Mouse (Mus musculus): Measurements from ENCODE around the gene Bcl9l. TPM values are rescaled to one million over a fixed set of nuclear protein-coding genes. Genes with fewer than 3 reads are reported as not detected.

Bcl9l gene
- polyA plus RNA-seq, 1 experiment, result 42.2 TPM

DNA sequence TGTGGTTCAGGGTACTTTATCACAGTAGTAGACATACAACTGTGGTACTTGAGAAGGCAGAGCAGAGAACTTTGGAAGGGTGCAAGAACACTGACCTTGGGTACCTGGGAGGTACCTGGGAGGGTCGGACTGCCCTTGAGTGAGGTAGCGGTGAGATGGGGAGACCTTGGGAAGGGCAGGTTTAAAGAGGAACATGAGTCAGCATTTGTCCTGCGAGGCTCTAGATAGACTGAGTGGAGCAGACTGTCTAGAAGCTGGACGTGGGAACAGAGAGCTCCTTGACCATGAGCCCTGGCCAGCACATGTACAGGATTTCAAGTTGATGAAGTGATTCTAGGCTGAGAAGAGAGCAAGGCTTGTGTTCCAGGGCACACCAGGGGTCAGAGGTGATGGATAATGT is 59.7 kb downstream of the Bcl9l start:
- no peak overlapping the region for H3K27ac ChIP-seq (ENCODE audit: insufficient read depth, low read length)
- no peaks in the 10 kb centered on the region for H3K27me3 ChIP-seq (ENCODE audit: control insufficient read depth, insufficient read depth, low read length)
- DNase-seq (ENCODE audit: low read depth in 1 of 2, low spot score in 2 of 2), result no peak
- no peak overlapping the region for H3K4me3 ChIP-seq (ENCODE audit: extremely low read depth, insufficient read depth, insufficient read length)
- no peaks in the 10 kb centered on the region for H3K36me3 ChIP-seq (ENCODE audit: control insufficient read depth, insufficient read depth, low read length)
- WGBS, result 65% methylated on average over 4 of the region's 4 CpGs
- peaks cover 25% of the 10 kb centered on the region for H3K4me1 ChIP-seq (ENCODE audit: control insufficient read depth, insufficient read depth, insufficient read length)
- TF ChIP-seq CTCF (IDR thresholded peaks at IDR 0.05; ENCODE audit: extremely low read depth, insufficient read depth, insufficient read length, insufficient replicate concordance) (no peak), POLR2A (IDR thresholded peaks at IDR 0.05; ENCODE audit: low read depth, low read length) (no peak)

DNA sequence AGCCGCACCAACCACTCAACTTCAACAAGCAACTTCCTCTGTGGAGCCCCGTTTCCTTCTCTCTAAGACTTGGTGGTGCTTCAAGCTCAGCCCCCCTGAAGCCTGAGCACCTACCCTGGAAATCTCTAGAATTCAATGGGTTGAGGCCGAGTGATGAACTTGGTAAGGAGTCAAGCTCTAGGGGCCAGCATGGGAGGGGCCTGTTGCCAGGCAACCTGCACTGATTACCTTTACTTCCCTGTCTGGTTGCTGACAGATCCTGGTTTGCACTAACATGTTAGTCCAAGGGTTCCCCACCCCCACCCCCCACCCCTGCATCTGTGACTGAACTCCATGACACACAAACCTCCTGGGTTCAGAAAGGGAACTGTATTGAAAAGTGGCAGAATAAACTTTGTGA is 62.4 kb downstream of the Bcl9l start:
- Histone ChIP-seq H3K4me1 (ENCODE audit: control insufficient read depth, insufficient read depth, insufficient read length) (peaks cover 10% of the 10 kb centered on the region), H3K36me3 (ENCODE audit: control insufficient read depth, insufficient read depth, low read length) (no peaks in the 10 kb centered on the region), H3K27ac (ENCODE audit: insufficient read depth, low read length) (no peak overlapping the region), H3K27me3 (ENCODE audit: control insufficient read depth, insufficient read depth, low read length) (no peaks in the 10 kb centered on the region), H3K4me3 (ENCODE audit: extremely low read depth, insufficient read depth, insufficient read length) (no peak overlapping the region)
- TF ChIP-seq POLR2A (IDR thresholded peaks at IDR 0.05; ENCODE audit: low read depth, low read length) (no peak), CTCF (IDR thresholded peaks at IDR 0.05; ENCODE audit: extremely low read depth, insufficient read depth, insufficient read length, insufficient replicate concordance) (no peak)
- peak in 1 of 2 experiments; percentile 43 for DNase-seq (ENCODE audit: low read depth in 1 of 2, low spot score in 2 of 2)
- WGBS, result 36% methylated on average over 3 of the region's 3 CpGs

DNA sequence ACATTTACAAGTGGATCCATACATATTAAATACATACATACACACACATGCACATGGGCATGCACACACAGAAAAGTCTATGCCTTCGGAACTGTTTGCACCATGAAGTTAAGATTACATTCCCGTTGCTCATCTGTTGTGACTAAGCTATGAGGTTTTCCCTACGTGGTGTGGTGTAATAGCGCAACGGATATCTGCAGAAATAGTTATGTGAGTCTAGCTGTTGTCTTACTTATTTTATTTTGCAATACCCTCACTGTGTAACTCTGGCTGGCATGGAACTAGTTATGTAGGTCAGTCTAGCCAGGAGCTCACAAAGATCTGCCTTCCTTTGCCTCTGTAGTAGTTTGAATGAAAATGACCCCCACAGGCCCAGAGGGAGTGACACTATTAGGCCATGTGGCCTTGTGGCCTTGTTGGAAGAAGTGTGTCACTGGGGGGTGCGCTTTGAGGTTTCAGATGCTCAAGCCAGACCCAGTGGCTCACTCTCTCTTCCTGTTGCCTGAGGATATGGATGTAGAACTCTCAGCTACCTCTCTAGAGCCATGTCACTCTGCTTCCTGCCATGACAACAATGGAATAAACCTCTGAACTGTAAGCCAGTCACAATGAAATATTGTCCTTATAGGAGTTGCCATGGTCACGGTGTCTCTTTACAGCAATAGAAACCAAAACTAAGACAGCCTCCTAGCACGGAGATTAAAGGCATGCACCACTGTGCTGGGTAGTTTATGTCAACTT is 66.0 kb downstream of the Bcl9l start:
- TF ChIP-seq POLR2A (IDR thresholded peaks at IDR 0.05; ENCODE audit: low read depth, low read length) (no peak), CTCF (IDR thresholded peaks at IDR 0.05; ENCODE audit: extremely low read depth, insufficient read depth, insufficient read length, insufficient replicate concordance) (no peak)
- DNase-seq (ENCODE audit: low read depth in 1 of 2, low spot score in 2 of 2), result no peak
- Histone ChIP-seq H3K27me3 (ENCODE audit: control insufficient read depth, insufficient read depth, low read length) (no peaks in the 10 kb centered on the region), H3K36me3 (ENCODE audit: control insufficient read depth, insufficient read depth, low read length) (no peaks in the 10 kb centered on the region), H3K27ac (ENCODE audit: insufficient read depth, low read length) (no peak overlapping the region), H3K4me3 (ENCODE audit: extremely low read depth, insufficient read depth, insufficient read length) (no peak overlapping the region), H3K4me1 (ENCODE audit: control insufficient read depth, insufficient read depth, insufficient read length) (peaks cover 7% of the 10 kb centered on the region)
- 88% methylated on average over 8 of the region's 8 CpGs for WGBS

DNA sequence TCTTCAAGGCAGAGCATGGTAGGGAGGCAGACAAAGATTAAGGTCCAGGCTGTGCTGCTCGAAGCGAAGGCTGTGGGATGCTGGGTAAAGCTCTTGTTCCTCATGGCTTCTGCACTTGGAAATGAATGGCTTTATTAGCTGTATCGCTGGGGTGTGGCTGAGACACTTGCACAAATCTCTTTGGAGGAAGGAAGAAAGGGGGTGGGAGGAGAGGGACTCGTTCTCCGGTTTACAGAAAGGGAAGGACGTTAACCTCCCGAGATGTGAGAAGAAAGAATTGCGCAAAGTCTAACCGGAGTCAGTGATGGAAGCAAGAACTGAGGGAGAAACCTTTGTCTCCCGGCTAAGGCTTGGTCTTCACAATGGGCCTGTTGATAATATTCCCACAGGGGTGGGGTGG is 68.5 kb downstream of the Bcl9l start:
- TF ChIP-seq CTCF (IDR thresholded peaks at IDR 0.05; ENCODE audit: extremely low read depth, insufficient read depth, insufficient read length, insufficient replicate concordance), result no peak
- Histone ChIP-seq H3K36me3 (ENCODE audit: control insufficient read depth, insufficient read depth, low read length) (no peaks in the 10 kb centered on the region), H3K27me3 (ENCODE audit: control insufficient read depth, insufficient read depth, low read length) (no peaks in the 10 kb centered on the region), H3K4me3 (ENCODE audit: extremely low read depth, insufficient read depth, insufficient read length) (no peak overlapping the region), H3K27ac (ENCODE audit: insufficient read depth, low read length) (no peak overlapping the region), H3K4me1 (ENCODE audit: control insufficient read depth, insufficient read depth, insufficient read length) (no peaks in the 10 kb centered on the region)
- no peak for DNase-seq (ENCODE audit: low read depth in 1 of 2, low spot score in 2 of 2)
- 46% methylated on average over 10 of the region's 10 CpGs for WGBS

DNA sequence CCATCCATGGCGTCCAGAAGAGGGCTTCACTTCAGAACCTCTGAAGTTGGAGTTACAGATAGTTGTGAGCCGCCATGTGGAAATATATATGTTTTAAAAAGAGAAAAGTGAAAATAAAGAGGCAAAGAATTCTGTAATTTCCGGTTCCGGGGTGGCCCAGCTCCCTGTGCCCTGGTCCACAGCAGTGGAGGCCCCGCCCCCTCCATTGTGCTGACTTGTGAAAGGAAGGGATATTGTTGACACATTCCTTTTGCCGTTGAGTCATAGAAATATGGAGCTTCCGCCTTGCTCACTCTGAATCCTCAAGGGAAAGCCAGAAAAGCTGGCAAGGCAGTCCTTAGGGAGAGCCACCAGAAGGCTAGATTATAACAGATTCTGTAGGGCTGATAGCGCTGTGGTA is 69.5 kb downstream of the Bcl9l start:
- no peak for DNase-seq (ENCODE audit: low read depth in 1 of 2, low spot score in 2 of 2)
- WGBS, result 87% methylated on average over 8 of the region's 8 CpGs
- no peaks in the 10 kb centered on the region for H3K36me3 ChIP-seq (ENCODE audit: control insufficient read depth, insufficient read depth, low read length)
- no peak overlapping the region for H3K27ac ChIP-seq (ENCODE audit: insufficient read depth, low read length)
- H3K4me1 ChIP-seq (ENCODE audit: control insufficient read depth, insufficient read depth, insufficient read length), result no peaks in the 10 kb centered on the region
- H3K27me3 ChIP-seq (ENCODE audit: control insufficient read depth, insufficient read depth, low read length), result no peaks in the 10 kb centered on the region
- H3K4me3 ChIP-seq (ENCODE audit: extremely low read depth, insufficient read depth, insufficient read length), result no peak overlapping the region
- no peak for TF ChIP-seq POLR2A (IDR thresholded peaks at IDR 0.05; ENCODE audit: low read depth, low read length)

Other genes starting within 250 kb of the Bcl9l start
- gene Cbl, start 248.8 kb upstream of the Bcl9l start, polyA plus RNA-seq (2012; rRNA removed), result 16.1 and 20.3 TPM in 2 replicates
- gene Ccdc153, start 242.1 kb upstream of the Bcl9l start, polyA plus RNA-seq (2012; rRNA removed), result not detected in 2 replicates
- gene Pdzd3, start 231.4 kb upstream of the Bcl9l start, polyA plus RNA-seq (2012; rRNA removed), result 0.07 and 0.08 TPM in 2 replicates
- gene Nlrx1, start 214.2 kb upstream of the Bcl9l start, polyA plus RNA-seq (2012; rRNA removed), result 8.4 and 10.7 TPM in 2 replicates
- gene Abcg4, start 194.2 kb upstream of the Bcl9l start, polyA plus RNA-seq (2012; rRNA removed), result 12.3 and 22.3 TPM in 2 replicates
- gene Hinfp, start 177.2 kb upstream of the Bcl9l start, polyA plus RNA-seq (2012; rRNA removed), result 24.7 and 25.2 TPM in 2 replicates
- 28.0 and 38.5 TPM in 2 replicates for gene C2cd2l, start 162.5 kb upstream of the Bcl9l start, polyA plus RNA-seq (2012; rRNA removed)
- gene Dpagt1, start 156.8 kb upstream of the Bcl9l start, polyA plus RNA-seq (2012; rRNA removed), result 24.0 and 25.2 TPM in 2 replicates
- 117 and 258 TPM in 2 replicates for gene H2afx, start 148.1 kb upstream of the Bcl9l start, polyA plus RNA-seq (2012; rRNA removed)
- 121 and 147 TPM in 2 replicates for gene Hmbs, start 138.6 kb upstream of the Bcl9l start, polyA plus RNA-seq (2012; rRNA removed)
- gene Vps11, start 121.2 kb upstream of the Bcl9l start, polyA plus RNA-seq (2012; rRNA removed), result 23.7 and 25.6 TPM in 2 replicates
- gene Hyou1, start 103.3 kb upstream of the Bcl9l start, polyA plus RNA-seq (2012; rRNA removed), result 39.8 and 44.3 TPM in 2 replicates
- gene Slc37a4, start 86.0 kb upstream of the Bcl9l start, polyA plus RNA-seq (2012; rRNA removed), result 24.5 and 25.4 TPM in 2 replicates
- gene Rps25, start 75.7 kb upstream of the Bcl9l start, polyA plus RNA-seq (2012; rRNA removed), result 137 and 144 TPM in 2 replicates
- 22.9 and 29.7 TPM in 2 replicates for gene Trappc4, start 75.2 kb upstream of the Bcl9l start, polyA plus RNA-seq (2012; rRNA removed)
- 18.1 and 26.0 TPM in 2 replicates for gene Ccdc84, start 64.3 kb upstream of the Bcl9l start, polyA plus RNA-seq (2012; rRNA removed)
- gene Foxr1, start 41.7 kb upstream of the Bcl9l start, polyA plus RNA-seq (2012; rRNA removed), result 0.09 and 0.15 TPM in 2 replicates
- gene Upk2, start 27.8 kb upstream of the Bcl9l start, polyA plus RNA-seq (2012; rRNA removed), result not detected in 2 replicates
- 133 and 154 TPM in 2 replicates for gene Cxcr5, start 79.1 kb downstream of the Bcl9l start, polyA plus RNA-seq (2012; rRNA removed)
- gene Ddx6, start 122.1 kb downstream of the Bcl9l start, polyA plus RNA-seq (2012; rRNA removed), result 15.3 and 17.3 TPM in 2 replicates
- not detected in 2 replicates for gene Treh, start 190.4 kb downstream of the Bcl9l start, polyA plus RNA-seq (2012; rRNA removed)

Measured in spleen, adult 2 months (tissue).